In the genomic region with DNA sequence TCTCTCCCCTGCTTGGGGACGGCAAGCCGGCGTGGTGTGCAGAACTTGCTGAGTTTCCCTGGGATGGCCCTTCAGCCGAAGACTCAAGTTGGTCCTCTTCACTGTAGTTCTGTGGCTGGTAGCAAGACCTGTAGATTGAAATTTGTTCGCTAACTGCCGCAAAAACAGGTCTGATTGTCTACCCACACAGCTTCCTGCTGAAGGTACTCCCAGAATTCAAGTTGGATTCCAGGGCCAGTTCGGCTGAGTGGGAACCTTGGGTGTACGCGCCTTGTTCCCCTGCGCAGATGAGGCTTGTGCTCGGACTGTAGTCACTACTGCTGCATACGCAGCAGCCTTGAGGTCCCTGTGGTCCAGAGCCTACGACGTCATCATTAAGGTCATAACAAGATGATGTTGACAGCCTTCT, we compare ENCODE assay signal across 8 mouse cellular contexts. TPM values are rescaled to one million over a fixed set of nuclear protein-coding genes. Genes with fewer than 3 reads are reported as not detected.
DNase-seq lines count a peak whose midpoint lies in the region; ATAC-seq and TF ChIP-seq lines count a peak whose summit lies in the region.

No protein-coding gene starts in this region.

- H3K4me3 ChIP-seq in thymus, adult 2 months (ENCODE audit: control insufficient read depth, insufficient read depth, low read length), result peak overlapping the region; percentile 86
- H3K4me3 ChIP-seq in intestine, embryonic 14.5 days (ENCODE audit: low read depth, low read length), result peak overlapping the region; percentile 57
- H3K4me3 ChIP-seq in liver, postnatal 0 days (ENCODE audit: low read depth, low read length), result peak overlapping the region; percentile 77
- H3K4me3 ChIP-seq in neural tube, embryonic 11.5 days (ENCODE audit: low read depth, low read length), result peak overlapping the region; percentile 76

- no peaks in the 10 kb centered on the region for H3K27me3 ChIP-seq in thymus, adult 2 months (ENCODE audit: control insufficient read depth, insufficient read depth, low read length)
- H3K27me3 ChIP-seq in intestine, embryonic 14.5 days (replicated peaks; ENCODE audit: control insufficient read depth, insufficient read depth, low read length), result no peaks in the 10 kb centered on the region
- H3K27me3 ChIP-seq in liver, postnatal 0 days (ENCODE audit: insufficient read depth, low read length), result no peaks in the 10 kb centered on the region
- 0 out of 2 replicates have a peak, but pooled peaks cover 2% of the 10 kb centered on the region for H3K27me3 ChIP-seq in neural tube, embryonic 11.5 days (ENCODE audit: control insufficient read depth, insufficient read depth, low read length)

- ATAC-seq in intestine, embryonic 14.5 days (replicated peaks; ENCODE audit: low FRiP score, low TSS enrichment, low read depth), result 0 out of 2 replicates have a peak, but pooled peaks have one; percentile 26
- peak; percentile 10; the same call in 1 of the 2 replicates for ATAC-seq in liver, postnatal 0 days
- ATAC-seq in neural tube, embryonic 11.5 days (ENCODE audit: insufficient read depth, low FRiP score, low TSS enrichment), result peak; percentile 46

- peak overlapping the region; percentile 81 for H3K27ac ChIP-seq in thymus, adult 2 months (ENCODE audit: control insufficient read depth, insufficient read depth, low read length)
- peak overlapping the region; percentile 74 for H3K27ac ChIP-seq in intestine, embryonic 14.5 days (ENCODE audit: low read depth)
- H3K27ac ChIP-seq in liver, postnatal 0 days (ENCODE audit: low read depth), result peak overlapping the region; percentile 86
- peak overlapping the region; percentile 50; the same call in 1 of the 2 replicates for H3K27ac ChIP-seq in neural tube, embryonic 11.5 days (ENCODE audit: low read depth, low read length)

- 0% methylated on average over 14 of the region's 14 CpGs for WGBS in thymus, adult 2 months
- WGBS in intestine, embryonic 14.5 days, result under 1% methylated on average over 14 of the region's 14 CpGs
- WGBS in liver, postnatal 0 days (ENCODE audit: insufficient replicate concordance), result 1% methylated on average over 14 of the region's 14 CpGs
- 1% methylated on average over 14 of the region's 14 CpGs for WGBS in neural tube, embryonic 11.5 days

- peak overlapping the region; percentile 62 for H3K9ac ChIP-seq in intestine, embryonic 14.5 days (ENCODE audit: low read length)
- H3K9ac ChIP-seq in liver, postnatal 0 days (replicated peaks), result peak overlapping the region; percentile 84
- peak overlapping the region; percentile 88 for H3K9ac ChIP-seq in neural tube, embryonic 11.5 days (ENCODE audit: low read length)

- peak overlapping the region; percentile 70 for H3K4me2 ChIP-seq in intestine, embryonic 14.5 days (ENCODE audit: low read length)
- peak overlapping the region; percentile 87 for H3K4me2 ChIP-seq in liver, postnatal 0 days (ENCODE audit: low read depth, low read length)
- peak overlapping the region; percentile 66 for H3K4me2 ChIP-seq in neural tube, embryonic 11.5 days (ENCODE audit: low read depth)

- no peaks in the 10 kb centered on the region for H3K9me3 ChIP-seq in intestine, embryonic 14.5 days (ENCODE audit: control insufficient read depth, low read length)
- no peaks in the 10 kb centered on the region for H3K9me3 ChIP-seq in liver, postnatal 0 days (ENCODE audit: low read length)
- H3K9me3 ChIP-seq in neural tube, embryonic 11.5 days (ENCODE audit: control insufficient read depth, low read length), result no peaks in the 10 kb centered on the region

- peaks cover 13% of the 10 kb centered on the region for H3K4me1 ChIP-seq in thymus, adult 2 months (replicated peaks; ENCODE audit: control insufficient read depth, insufficient read depth, low read length)
- H3K4me1 ChIP-seq in intestine, embryonic 14.5 days (replicated peaks; ENCODE audit: control insufficient read depth, insufficient read depth, low read length), result peaks cover 7% of the 10 kb centered on the region; the same call in 1 of the 2 replicates
- H3K4me1 ChIP-seq in liver, postnatal 0 days (ENCODE audit: insufficient read depth), result peaks cover 27% of the 10 kb centered on the region
- peaks cover 7% of the 10 kb centered on the region; the same call in 1 of the 2 replicates for H3K4me1 ChIP-seq in neural tube, embryonic 11.5 days (ENCODE audit: control insufficient read depth, insufficient read depth, low read length)

- no peak for TF ChIP-seq EP300 in liver, postnatal 0 days (IDR thresholded peaks at IDR 0.05; ENCODE audit: low read depth)

- H3K36me3 ChIP-seq in thymus, adult 2 months (ENCODE audit: control insufficient read depth, insufficient read depth, low read length), result peaks cover 8% of the 10 kb centered on the region
- peaks cover 9% of the 10 kb centered on the region for H3K36me3 ChIP-seq in intestine, embryonic 14.5 days (ENCODE audit: control insufficient read depth, insufficient read depth, low read length)
- H3K36me3 ChIP-seq in liver, postnatal 0 days (replicated peaks; ENCODE audit: insufficient read depth, low read length), result peaks cover 13% of the 10 kb centered on the region
- H3K36me3 ChIP-seq in neural tube, embryonic 11.5 days (ENCODE audit: control insufficient read depth, insufficient read depth, low read length), result no peaks in the 10 kb centered on the region

- TF ChIP-seq POLR2A in thymus, adult 2 months (IDR thresholded peaks at IDR 0.05; ENCODE audit: control insufficient read depth, extremely low read depth, insufficient read depth, low read length, poor library complexity), result no peak

- DNase-seq in thymus, adult 2 months, result no peak
- DNase-seq in thymus, postnatal 36 days, result no peak
- peak; percentile 38 for DNase-seq in c-Kit-negative CD71-positive TER-119-positive erythroid progenitor cells, embryonic 14.5 days (ENCODE audit: low read depth, low spot score)
- DNase-seq in gastrocnemius, postnatal 10 days, result peak; percentile 29
- no peak for DNase-seq in intestine, embryonic 14.5 days (ENCODE audit: low spot score)
- DNase-seq in liver, postnatal 0 days, result peak; percentile 62
- peak; percentile 60 for DNase-seq in neural tube, embryonic 11.5 days (ENCODE audit: low spot score)
- peak; percentile 46 for DNase-seq in testis, postnatal 14 days (ENCODE audit: low spot score)

- no peak for TF ChIP-seq CTCF in thymus, adult 2 months (IDR thresholded peaks at IDR 0.05; ENCODE audit: borderline replicate concordance, control insufficient read depth, extremely low read depth, insufficient read depth, low read length, poor library complexity)
- no peak for TF ChIP-seq CTCF in liver, postnatal 0 days (IDR thresholded peaks at IDR 0.05; ENCODE audit: low read depth)

RNA-seq across cellular contexts. Expression of a gene that starts 0.6 kb away (rescaled TPM):
- polyA plus RNA-seq in thymus, adult 2 months (2012; rRNA removed), result 123 and 128 TPM in 2 replicates
- 10 to 100 TPM; 33.9 to 37.0 TPM for total RNA-seq in gastrocnemius, postnatal 10 days (2021)
- 92.2 and 101 TPM in 2 replicates for polyA plus RNA-seq in intestine, embryonic 14.5 days (2014; fragmentation: Nextera tagmentation; extraction: Ambion mirVana)
- polyA plus RNA-seq in liver, postnatal 0 days (2015; fragmentation: Nextera tagmentation; extraction: Ambion mirVana), result 27.7 and 29.2 TPM in 2 replicates
- polyA plus RNA-seq in neural tube, embryonic 11.5 days (2014; fragmentation: Nextera tagmentation; extraction: Ambion mirVana), result 108 and 120 TPM in 2 replicates

Comparison
In these comparisons a context has a peak if more than half of its experiments do, and no peak if none do; other contexts are left out.
1. DNase-seq: peak in c-Kit-negative CD71-positive TER-119-positive erythroid progenitor cells, embryonic 14.5 days (single experiment), gastrocnemius, postnatal 10 days (single experiment), liver, postnatal 0 days (single experiment), neural tube, embryonic 11.5 days (single experiment) and testis, postnatal 14 days (single experiment); none in thymus, adult 2 months (single experiment), thymus, postnatal 36 days (0 of 2) and intestine, embryonic 14.5 days (single experiment).
2. Peak in every context shown above with its lines, with median percentiles within 50 percentile points of each other: H3K27ac ChIP-seq, H3K4me3 ChIP-seq, ATAC-seq, H3K4me2 ChIP-seq and H3K9ac ChIP-seq.